Mouse (Mus musculus) neural tube, embryonic 11.5 days (tissue): ENCODE results near the gene Smco2. TPM values are rescaled to one million over a fixed set of nuclear protein-coding genes. Genes with fewer than 3 reads are reported as not detected.

Source experiments
- ATAC-seq: fragments of 200-750 bp; cut with Nextera tagmentation; 2 replicates; pipeline ENCODE4 v1.8.0; 2017; ENCODE audit warnings: moderate number of reproducible peaks, mild to moderate bottlenecking, moderate TSS enrichment, moderate library complexity; ENCODE audit not compliant: insufficient read depth, low FRiP score, low TSS enrichment
- DNase-seq: peaks from one replicate; pipeline ENCODE4 v3.0.0-alpha.2; 2015; ENCODE audit warnings: low spot score
- H3K27ac ChIP-seq: fragments of 300-500 bp; sonication (generic); 2 replicates; pipeline ENCODE4 v1.5.1; 2014; ENCODE audit warnings: low read depth, mild to moderate bottlenecking, low read length
- H3K27me3 ChIP-seq: fragments of 300-500 bp; sonication (generic); 2 replicates; pipeline ENCODE4 v1.6.1; 2014; ENCODE audit warnings: mild to moderate bottlenecking, low read length, mixed read lengths; ENCODE audit not compliant: control insufficient read depth, insufficient read depth
- H3K36me3 ChIP-seq: fragments of 300-500 bp; sonication (generic); 2 replicates; pipeline ENCODE4 v1.6.1; 2014; ENCODE audit warnings: mild to moderate bottlenecking, low read length, moderate library complexity, mixed read lengths; ENCODE audit not compliant: control insufficient read depth, insufficient read depth
- H3K4me1 ChIP-seq: fragments of 300-500 bp; sonication (generic); 2 replicates; pipeline ENCODE4 v1.6.1; 2014; ENCODE audit warnings: low read length, mixed read lengths; ENCODE audit not compliant: control insufficient read depth, insufficient read depth
- H3K4me2 ChIP-seq: fragments of 300-500 bp; sonication (generic); 2 replicates; pipeline ENCODE4 v1.6.1; 2014; ENCODE audit warnings: low read depth, mild to moderate bottlenecking, moderate library complexity
- H3K4me3 ChIP-seq: fragments of 300-500 bp; sonication (generic); 2 replicates; pipeline ENCODE4 v1.5.1; 2014; ENCODE audit warnings: low read depth, low read length
- H3K9ac ChIP-seq: fragments of 300-500 bp; sonication (generic); 2 replicates; pipeline ENCODE4 v1.6.1; 2014; ENCODE audit warnings: mild to moderate bottlenecking, low read length
- H3K9me3 ChIP-seq: fragments of 300-500 bp; sonication (generic); 2 replicates; pipeline ENCODE4 v1.6.1; 2016; ENCODE audit warnings: low read length; ENCODE audit not compliant: control insufficient read depth
- WGBS: fragments of 180-500 bp; shearing (Covaris S2); extraction: QIAGEN DNeasy Blood & Tissue Kit; methylation state at CpG from one replicate; pipeline ENCODE4 v1.1.7; 2014; 5-methylcytosine and 5-hydroxymethylcytosine counted together
- polyA plus RNA-seq: library from polyadenylated mRNA; unstranded; fragments of >200 nt; fragmentation: Nextera tagmentation; extraction: Ambion mirVana; gene quantifications from 2 replicates; pipeline ENCODE4 v1.2.1, GENCODE M21; 2014

Smco2 gene
- polyA plus RNA-seq, 1 experiment from 2014 or later: not detected

DNA sequence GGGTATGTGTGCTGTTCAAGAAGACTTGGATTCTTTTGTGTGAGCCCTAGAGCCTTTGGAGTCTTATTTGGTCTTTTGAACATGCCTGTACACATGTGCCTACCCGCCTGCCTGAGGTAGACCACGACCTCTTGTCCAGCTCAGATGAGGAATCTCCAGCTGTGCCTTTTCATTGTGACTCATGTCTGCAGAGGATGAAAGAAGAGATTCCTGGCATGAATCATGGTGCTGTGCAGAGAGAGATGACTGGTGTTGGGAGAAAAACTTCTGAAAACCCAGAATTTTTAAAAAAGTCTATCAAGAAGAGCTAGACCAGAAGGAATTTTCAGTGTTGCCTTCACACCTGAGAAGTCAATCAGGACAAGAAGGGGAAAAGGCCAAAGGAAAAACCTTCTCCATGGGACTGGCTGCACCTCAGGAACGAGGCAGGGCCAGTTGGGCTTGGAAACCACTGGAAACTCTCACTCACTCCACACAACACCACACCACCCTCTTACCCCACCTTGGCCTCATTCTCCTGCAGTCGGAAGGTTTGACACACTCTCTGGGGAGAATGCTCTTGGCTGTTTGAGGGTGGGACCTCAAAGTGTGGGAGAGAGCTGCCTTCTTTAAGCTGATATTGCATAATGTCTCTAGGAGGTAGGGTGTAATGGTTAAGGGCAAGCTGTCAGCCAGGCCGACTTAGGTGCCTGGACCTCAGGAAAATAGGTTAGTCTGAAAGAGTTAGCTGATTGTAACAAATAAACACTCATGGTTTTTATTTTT is 60.0 kb downstream of the Smco2 start:
- Histone ChIP-seq H3K27ac (no peak overlapping the region), H3K4me2 (no peak overlapping the region), H3K9ac (no peak overlapping the region), H3K9me3 (no peaks in the 10 kb centered on the region), H3K4me1 (no peaks in the 10 kb centered on the region), H3K4me3 (no peak overlapping the region), H3K36me3 (no peaks in the 10 kb centered on the region), H3K27me3 (no peaks in the 10 kb centered on the region)
- DNase-seq (no peak), ATAC-seq (no peak)
- WGBS: 77% methylated on average over 5 of the region's 5 CpGs

DNA sequence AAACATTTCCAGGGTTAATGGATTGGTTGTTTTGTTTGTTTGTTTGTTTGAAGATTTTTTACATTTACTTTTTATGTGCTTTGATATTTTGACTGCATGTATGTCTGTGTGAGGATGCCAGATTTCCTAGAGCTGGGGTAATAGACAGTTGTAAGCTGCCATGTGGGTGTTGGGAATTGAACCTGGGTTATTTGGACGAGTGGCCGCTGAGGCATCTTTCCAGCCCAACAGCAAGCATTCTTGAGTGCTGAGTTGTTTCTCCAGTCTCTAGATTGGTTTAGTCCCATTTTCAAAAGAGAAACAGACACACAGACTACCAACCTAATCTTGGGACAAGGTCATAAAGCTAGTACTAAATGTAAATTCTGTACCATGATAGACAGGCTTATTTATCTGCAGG is 60.9 kb downstream of the Smco2 start:
- 91% methylated on average over 2 of the region's 2 CpGs for WGBS
- Histone ChIP-seq H3K36me3 (no peaks in the 10 kb centered on the region), H3K4me1 (no peaks in the 10 kb centered on the region), H3K4me2 (no peak overlapping the region), H3K27ac (no peak overlapping the region), H3K9me3 (no peaks in the 10 kb centered on the region), H3K27me3 (no peaks in the 10 kb centered on the region), H3K9ac (no peak overlapping the region), H3K4me3 (no peak overlapping the region)
- no peak for ATAC-seq
- no peak for DNase-seq

DNA sequence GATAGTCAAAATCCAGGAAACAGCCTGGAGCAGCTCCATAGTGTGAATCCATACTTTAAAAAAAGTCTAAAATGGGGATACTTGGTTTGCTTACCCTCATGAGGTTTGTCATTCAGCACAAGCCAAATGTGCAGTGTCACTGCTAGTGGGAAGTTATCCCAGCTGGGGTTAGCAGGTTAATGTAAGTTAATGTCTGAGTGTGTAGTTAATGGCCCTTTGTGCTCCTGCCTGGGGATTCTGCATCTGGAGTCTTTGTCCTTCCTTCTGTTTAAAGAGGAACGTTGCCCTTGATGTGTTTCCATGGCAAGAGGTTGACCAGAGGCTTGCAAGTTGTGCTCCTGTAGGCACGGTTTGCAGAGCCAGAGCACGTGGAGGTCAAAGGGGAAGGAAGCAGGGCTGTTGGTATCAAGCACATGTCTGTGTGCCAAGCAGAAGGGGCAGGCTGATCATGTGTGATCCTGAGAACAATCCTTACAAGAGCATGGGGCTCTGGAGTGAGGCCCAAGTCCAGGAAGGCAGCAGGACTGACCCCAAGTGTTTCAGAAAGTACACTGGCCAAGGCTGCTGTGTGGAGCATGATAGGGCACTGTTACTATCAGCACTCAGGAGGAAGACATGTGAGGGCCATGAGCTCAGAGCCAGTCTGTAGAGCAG is 63.1 kb downstream of the Smco2 start:
- ATAC-seq (no peak), DNase-seq (no peak)
- H3K27me3 ChIP-seq: no peaks in the 10 kb centered on the region
- H3K36me3 ChIP-seq: no peaks in the 10 kb centered on the region
- H3K4me3 ChIP-seq: no peak overlapping the region
- H3K27ac ChIP-seq: no peak overlapping the region
- H3K9ac ChIP-seq: no peak overlapping the region
- 13% methylated on average over 3 of the region's 3 CpGs for WGBS
- H3K9me3 ChIP-seq: no peaks in the 10 kb centered on the region
- no peak overlapping the region for H3K4me2 ChIP-seq
- H3K4me1 ChIP-seq: no peaks in the 10 kb centered on the region

DNA sequence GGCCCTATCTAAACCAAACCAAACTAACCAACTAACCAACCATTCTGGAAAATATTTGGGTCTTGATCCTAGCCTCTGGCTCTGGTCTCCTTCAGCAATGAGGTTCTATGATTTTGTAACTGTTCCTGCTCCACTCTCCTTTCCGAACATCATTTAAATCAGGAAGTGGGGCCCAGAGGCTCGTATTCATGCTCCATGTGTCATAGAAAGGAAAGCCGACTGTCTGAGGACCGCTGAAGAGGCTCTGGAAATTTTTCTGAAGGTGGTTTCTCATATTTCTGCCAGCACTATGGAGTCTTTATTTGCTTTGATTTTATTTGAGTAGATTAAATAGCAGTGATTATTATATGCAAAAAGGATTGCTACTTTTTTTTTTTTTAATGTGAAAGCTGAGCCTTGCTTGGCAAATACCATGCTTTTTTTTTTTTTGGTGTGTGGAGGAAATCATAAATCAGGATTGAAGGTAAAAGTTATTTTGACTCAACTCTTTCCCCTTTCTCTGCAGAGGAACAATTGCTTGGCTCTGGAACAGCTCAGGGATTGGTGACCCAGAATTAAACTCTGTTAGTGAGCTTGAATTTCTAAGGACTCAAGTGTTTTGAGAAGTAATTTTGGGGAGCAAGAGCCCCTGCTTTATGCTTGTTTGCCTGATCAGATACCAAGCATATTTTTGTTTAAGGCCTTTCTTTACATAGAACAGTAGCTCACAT is 63.7 kb downstream of the Smco2 start:
- WGBS: 62% methylated on average over 4 of the region's 4 CpGs

DNA sequence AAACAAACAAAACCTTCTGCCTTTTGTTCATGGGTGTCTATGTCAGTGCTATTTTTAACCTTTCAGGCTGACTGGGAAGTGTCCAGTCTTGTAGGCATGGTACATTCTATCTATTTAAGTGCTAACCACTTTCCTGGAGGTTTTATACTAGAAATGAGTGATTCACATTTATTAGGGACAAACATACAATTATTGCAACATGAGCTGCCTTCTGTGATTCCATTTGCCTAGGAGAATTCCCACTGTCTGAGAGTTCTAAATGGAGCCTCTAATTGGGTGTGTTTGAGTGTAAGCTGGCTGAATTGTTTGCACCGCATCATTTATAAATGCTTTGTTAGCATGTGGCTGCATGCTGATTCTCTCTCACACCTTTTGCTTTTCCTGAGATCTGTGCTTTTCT is 65.9 kb downstream of the Smco2 start:
- ATAC-seq (no peak), DNase-seq (no peak)
- no peaks in the 10 kb centered on the region for H3K27me3 ChIP-seq
- no peak overlapping the region for H3K9ac ChIP-seq
- H3K27ac ChIP-seq: no peak overlapping the region
- WGBS: 92% methylated on average over 1 of the region's 1 CpGs
- H3K36me3 ChIP-seq: no peaks in the 10 kb centered on the region
- H3K4me2 ChIP-seq: no peak overlapping the region
- no peaks in the 10 kb centered on the region for H3K4me1 ChIP-seq
- no peaks in the 10 kb centered on the region for H3K9me3 ChIP-seq
- no peak overlapping the region for H3K4me3 ChIP-seq

More for the DNA sequence above, 63.7 kb downstream of the Smco2 start:
- Histone ChIP-seq H3K9ac (no peak overlapping the region), H3K36me3 (no peaks in the 10 kb centered on the region), H3K4me2 (no peak overlapping the region), H3K9me3 (no peaks in the 10 kb centered on the region), H3K4me3 (no peak overlapping the region), H3K27ac (no peak overlapping the region), H3K4me1 (no peaks in the 10 kb centered on the region), H3K27me3 (no peaks in the 10 kb centered on the region)
- ATAC-seq: no peak
- DNase-seq: no peak

DNA sequence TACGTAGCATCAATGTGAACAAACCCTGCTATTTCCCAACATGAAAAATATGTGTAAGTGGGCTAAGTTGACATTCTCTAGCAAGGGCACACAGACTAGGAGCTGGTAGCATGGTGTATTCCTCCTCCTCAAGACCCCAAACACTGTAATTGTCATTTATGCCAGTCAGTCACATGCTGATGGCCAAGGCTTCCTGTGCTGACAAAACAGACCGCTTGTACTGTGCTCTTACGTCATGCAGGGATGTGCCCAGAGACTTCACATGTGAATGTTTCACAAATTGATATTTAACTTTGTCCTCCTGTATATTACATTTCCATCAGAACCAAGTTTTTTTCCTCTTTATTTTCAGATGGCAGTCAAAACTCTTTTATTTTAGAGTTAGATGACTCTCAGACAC is 67.5 kb downstream of the Smco2 start:
- H3K9ac ChIP-seq: no peak overlapping the region
- no peak for DNase-seq
- WGBS: 91% methylated on average over 3 of the region's 3 CpGs
- ATAC-seq: no peak
- no peak overlapping the region for H3K4me2 ChIP-seq
- no peaks in the 10 kb centered on the region for H3K9me3 ChIP-seq
- H3K4me1 ChIP-seq: no peaks in the 10 kb centered on the region
- H3K36me3 ChIP-seq: no peaks in the 10 kb centered on the region
- no peaks in the 10 kb centered on the region for H3K27me3 ChIP-seq
- H3K27ac ChIP-seq: no peak overlapping the region
- H3K4me3 ChIP-seq: no peak overlapping the region

DNA sequence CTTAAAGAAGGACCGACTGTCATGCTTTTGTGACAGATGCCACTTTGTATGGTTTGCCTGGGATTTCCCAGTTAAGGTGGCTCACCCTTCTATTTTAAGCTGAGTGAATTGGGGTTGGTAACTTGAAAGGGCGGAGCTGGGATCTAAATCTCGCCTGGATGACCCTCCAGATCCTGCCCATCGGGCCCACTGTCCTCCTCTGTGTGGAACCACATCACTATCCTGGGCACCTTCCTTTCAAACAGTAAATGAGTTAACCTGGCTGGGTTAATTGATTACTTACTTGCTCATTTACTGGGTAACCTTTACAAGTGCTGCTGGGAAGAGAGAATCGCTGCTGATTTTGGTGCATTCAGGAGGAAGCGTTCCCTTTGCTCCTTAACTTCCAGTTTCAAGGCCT is 68.4 kb downstream of the Smco2 start:
- no peak for ATAC-seq
- Histone ChIP-seq H3K27me3 (no peaks in the 10 kb centered on the region), H3K4me2 (no peak overlapping the region), H3K27ac (no peak overlapping the region), H3K36me3 (no peaks in the 10 kb centered on the region), H3K9me3 (no peaks in the 10 kb centered on the region), H3K4me1 (no peaks in the 10 kb centered on the region), H3K9ac (no peak overlapping the region), H3K4me3 (no peak overlapping the region)
- no peak for DNase-seq
- 84% methylated on average over 6 of the region's 6 CpGs for WGBS
